23 mouse cellular contexts compared by ENCODE assay signal in genomic region chr8:117670461-117670860, GRCm38 (mm10). TPM values are rescaled to one million over a fixed set of nuclear protein-coding genes. Genes with fewer than 3 reads are reported as not detected.
DNase-seq lines count a peak whose midpoint lies in the region; ATAC-seq lines count a peak whose summit lies in the region.
"Had no signal": no experiment of that assay in that cellular context is flagged by ENCODE, and none has a peak within 500 bp of the region (broad histone marks: within the 10 kb centered on the region; RNA-seq: fewer than 3 reads in every experiment).

No protein-coding gene starts in this region.

- peaks cover 21% of the 10 kb centered on the region for H3K27me3 ChIP-seq in kidney, embryonic 15.5 days
- no peaks in the 10 kb centered on the region for H3K27me3 ChIP-seq in embryonic facial prominence, embryonic 11.5 days (ENCODE audit: control insufficient read depth, insufficient read depth, low read length)
- no peaks in the 10 kb centered on the region; the same call in 1 of the 2 replicates for H3K27me3 ChIP-seq in intestine, embryonic 14.5 days (replicated peaks; ENCODE audit: control insufficient read depth, insufficient read depth, low read length)
- peaks cover 6% of the 10 kb centered on the region; the same call in 1 of the 2 replicates for H3K27me3 ChIP-seq in limb, embryonic 13.5 days
- H3K27me3 ChIP-seq: CH12.LX had no signal

- no peak; the same call in 1 of the 2 replicates for ATAC-seq in kidney, embryonic 15.5 days (replicated peaks; ENCODE audit: low FRiP score)
- no peak for ATAC-seq in embryonic facial prominence, embryonic 11.5 days (replicated peaks; ENCODE audit: insufficient number of reproducible peaks, low FRiP score, low TSS enrichment, low read depth)
- no peak; the same call in 1 of the 2 replicates for ATAC-seq in intestine, embryonic 14.5 days (replicated peaks; ENCODE audit: low FRiP score, low TSS enrichment, low read depth)
- no peak for ATAC-seq in limb, embryonic 13.5 days (ENCODE audit: low FRiP score, low read depth)
- ATAC-seq: midbrain, embryonic 16.5 days had no signal

- H3K27ac ChIP-seq in kidney, embryonic 15.5 days = no peak overlapping the region
- H3K27ac ChIP-seq in embryonic facial prominence, embryonic 11.5 days (replicated peaks; ENCODE audit: low read depth, low read length) = no peak overlapping the region
- no peak overlapping the region for H3K27ac ChIP-seq in intestine, embryonic 14.5 days (ENCODE audit: low read depth)
- no peak overlapping the region for H3K27ac ChIP-seq in limb, embryonic 13.5 days
- H3K27ac ChIP-seq: hindbrain, embryonic 14.5 days had no signal

- H3K4me1 ChIP-seq in kidney, embryonic 15.5 days = peaks cover 19% of the 10 kb centered on the region; the same call in 1 of the 2 replicates
- H3K4me1 ChIP-seq in embryonic facial prominence, embryonic 11.5 days (ENCODE audit: control insufficient read depth, insufficient read depth, low read length) = no peaks in the 10 kb centered on the region
- 0 out of 2 replicates have a peak, but pooled peaks cover 4% of the 10 kb centered on the region for H3K4me1 ChIP-seq in intestine, embryonic 14.5 days (replicated peaks; ENCODE audit: control insufficient read depth, insufficient read depth, low read length)
- peaks cover 20% of the 10 kb centered on the region for H3K4me1 ChIP-seq in limb, embryonic 13.5 days

- DNase-seq in kidney, adult 9 months = no peak
- peak; percentile 57 for DNase-seq in embryonic facial prominence, embryonic 11.5 days (ENCODE audit: low spot score)
- DNase-seq in intestine, embryonic 14.5 days (ENCODE audit: low spot score) = no peak
- no peak for DNase-seq in adrenal gland, postnatal 36 days
- DNase-seq in retina, embryonic 14.5 days (ENCODE audit: low spot score) = no peak
- no peak for DNase-seq in layer of hippocampus, postnatal 25 days (ENCODE audit: extremely low spot score in 1 of 2, low spot score in 1 of 2)
- DNase-seq: adrenal gland, adult 2 months; cerebellum, adult 11 months; cerebellum, postnatal 14 days; gastrocnemius, postnatal 25 days; kidney, adult 8-10 months; lung, postnatal 14 days; right cerebral cortex, adult 18-20 months; thymus, adult 18-20 months had no signal

- H3K36me3 ChIP-seq in kidney, embryonic 15.5 days = no peaks in the 10 kb centered on the region
- no peaks in the 10 kb centered on the region for H3K36me3 ChIP-seq in embryonic facial prominence, embryonic 11.5 days (replicated peaks; ENCODE audit: control insufficient read depth, insufficient read depth, low read depth, low read length)
- no peaks in the 10 kb centered on the region for H3K36me3 ChIP-seq in intestine, embryonic 14.5 days (ENCODE audit: control insufficient read depth, insufficient read depth, low read length)
- no peaks in the 10 kb centered on the region for H3K36me3 ChIP-seq in limb, embryonic 13.5 days

- WGBS in kidney, embryonic 15.5 days = 2% methylated on average over 11 of the region's 11 CpGs
- WGBS in embryonic facial prominence, embryonic 11.5 days = 12% methylated on average over 11 of the region's 11 CpGs
- WGBS in intestine, embryonic 14.5 days = 15% methylated on average over 11 of the region's 11 CpGs
- 2% methylated on average over 11 of the region's 11 CpGs for WGBS in limb, embryonic 13.5 days

- no peak overlapping the region for H3K9ac ChIP-seq in kidney, embryonic 15.5 days
- no peak overlapping the region for H3K9ac ChIP-seq in embryonic facial prominence, embryonic 11.5 days (replicated peaks; ENCODE audit: low read length)
- no peak overlapping the region for H3K9ac ChIP-seq in intestine, embryonic 14.5 days (ENCODE audit: low read length)
- no peak overlapping the region for H3K9ac ChIP-seq in limb, embryonic 13.5 days
- H3K9ac ChIP-seq: hindbrain, embryonic 14.5 days had no signal

- no peaks in the 10 kb centered on the region for H3K9me3 ChIP-seq in kidney, embryonic 15.5 days (replicated peaks)
- H3K9me3 ChIP-seq in embryonic facial prominence, embryonic 11.5 days (replicated peaks; ENCODE audit: control insufficient read depth, low read length) = no peaks in the 10 kb centered on the region
- no peaks in the 10 kb centered on the region for H3K9me3 ChIP-seq in intestine, embryonic 14.5 days (ENCODE audit: control insufficient read depth, low read length)
- no peaks in the 10 kb centered on the region for H3K9me3 ChIP-seq in limb, embryonic 13.5 days
- H3K9me3 ChIP-seq: megakaryocyte, embryonic 14.5 days had no signal

- peak overlapping the region; percentile 27 for H3K4me2 ChIP-seq in kidney, embryonic 15.5 days
- H3K4me2 ChIP-seq in embryonic facial prominence, embryonic 11.5 days (ENCODE audit: low read depth, low read length) = peak overlapping the region; percentile 13; the same call in 1 of the 2 replicates
- 0 out of 2 replicates have a peak overlapping the region, but pooled peaks have one; percentile 12 for H3K4me2 ChIP-seq in intestine, embryonic 14.5 days (ENCODE audit: low read length)
- H3K4me2 ChIP-seq in limb, embryonic 13.5 days (replicated peaks) = peak overlapping the region; percentile 47
- H3K4me2 ChIP-seq: hindbrain, embryonic 14.5 days had no signal

- no peak overlapping the region for H3K4me3 ChIP-seq in kidney, embryonic 15.5 days (replicated peaks)
- no peak overlapping the region for H3K4me3 ChIP-seq in embryonic facial prominence, embryonic 11.5 days (ENCODE audit: low read depth, low read length)
- no peak overlapping the region for H3K4me3 ChIP-seq in intestine, embryonic 14.5 days (ENCODE audit: low read depth, low read length)
- peak overlapping the region; percentile 16; the same call in 1 of the 2 replicates for H3K4me3 ChIP-seq in limb, embryonic 13.5 days
- H3K4me3 ChIP-seq: megakaryocyte, embryonic 14.5 days had no signal

RNA-seq across cellular contexts. Expression of gene Sdr42e1, which starts 3.0 kb away (rescaled TPM):
- polyA plus RNA-seq in kidney, embryonic 15.5 days (2015; fragmentation: Nextera tagmentation; extraction: Ambion mirVana) = 2.1 and 2.5 TPM in 2 replicates
- polyA plus RNA-seq in embryonic facial prominence, embryonic 11.5 days (2014; fragmentation: Nextera tagmentation; extraction: Ambion mirVana) = 0.79 and 1.6 TPM in 2 replicates
- 4.2 and 4.4 TPM in 2 replicates for polyA plus RNA-seq in intestine, embryonic 14.5 days (2014; fragmentation: Nextera tagmentation; extraction: Ambion mirVana)
- polyA plus RNA-seq in limb, embryonic 13.5 days (2015; fragmentation: Nextera tagmentation; extraction: Ambion mirVana) = 1.5 and 1.9 TPM in 2 replicates
- total RNA-seq in adrenal gland, postnatal 36 days (2021) = 1 to 10 TPM; 1.3 TPM
- 1 to 10 TPM; 4.8 to 5.5 TPM for total RNA-seq in layer of hippocampus, postnatal 25 days (2021)

RNA-seq across cellular contexts. Expression of gene Hsd17b2, which starts 31.2 kb away (rescaled TPM):
- polyA plus RNA-seq in kidney, embryonic 15.5 days (2015; fragmentation: Nextera tagmentation; extraction: Ambion mirVana) = 2.2 and 2.6 TPM in 2 replicates
- 0.32 TPM in 1 of 2 replicates, not detected in the other for polyA plus RNA-seq in embryonic facial prominence, embryonic 11.5 days (2014; fragmentation: Nextera tagmentation; extraction: Ambion mirVana)
- 14.1 and 16.2 TPM in 2 replicates for polyA plus RNA-seq in intestine, embryonic 14.5 days (2014; fragmentation: Nextera tagmentation; extraction: Ambion mirVana)
- polyA plus RNA-seq in limb, embryonic 13.5 days (2015; fragmentation: Nextera tagmentation; extraction: Ambion mirVana) = 0.19 TPM in 1 of 2 replicates, not detected in the other
- total RNA-seq in adrenal gland, postnatal 36 days (2021) = under 1 TPM in 1 of 2 experiments, not detected in 1; 0.66 TPM
- under 1 TPM in 1 of 2 experiments, not detected in 1; 0.22 TPM for total RNA-seq in layer of hippocampus, postnatal 25 days (2021)
- total RNA-seq: CH12.LX; gastrocnemius, postnatal 25 days; heart, adult 8-10 months had no signal
- polyA plus RNA-seq: brain, embryonic 14.5 days; heart, postnatal 0 days had no signal
